Mouse (Mus musculus) heart, embryonic 14.5 days (tissue): ENCODE results near the gene Tanc1. TPM values are rescaled to one million over a fixed set of nuclear protein-coding genes. Genes with fewer than 3 reads are reported as not detected.
A peak's percentile ranks its signal among the peaks of the same experiment; 100 is the strongest.

Experiments
- ATAC-seq: fragments of 200-750 bp; cut with Nextera tagmentation; 2 replicates; pipeline ENCODE4 v1.8.0; 2017; ENCODE audit warnings: low read depth, moderate TSS enrichment; ENCODE audit not compliant: insufficient number of reproducible peaks, insufficient read depth, low FRiP score
- H3K27ac ChIP-seq, 2 experiments: fragments of 200-500 bp in 1 of 2; fragments of 300-500 bp in 1 of 2; sonication (generic) in 1 of 2; replicated peaks in 1 of 2; 2 replicates each; pipeline ENCODE4 v1.5.1; 2012 to 2014; ENCODE audit warnings: low read depth in 2 of 2, low read length in 2 of 2, control low read depth in 1 of 2, mild to moderate bottlenecking in 1 of 2, mixed read lengths in 1 of 2; ENCODE audit not compliant: control insufficient read depth in 1 of 2, insufficient read depth in 1 of 2
- H3K27me3 ChIP-seq: fragments of 300-500 bp; sonication (generic); 2 replicates; pipeline ENCODE4 v1.6.1; 2014; ENCODE audit warnings: mild to moderate bottlenecking, low read length, control low read depth; ENCODE audit not compliant: control insufficient read depth, insufficient read depth
- H3K36me3 ChIP-seq: fragments of 300-500 bp; sonication (generic); 2 replicates; pipeline ENCODE4 v1.6.1; 2014; ENCODE audit warnings: mild to moderate bottlenecking, control low read depth, low read length, mixed read lengths; ENCODE audit not compliant: control insufficient read depth, insufficient read depth
- H3K4me1 ChIP-seq, 2 experiments: fragments of 200-500 bp in 1 of 2; fragments of 300-500 bp in 1 of 2; sonication (generic) in 1 of 2; 2 replicates each; pipeline ENCODE4 v1.6.1; 2012 to 2014; ENCODE audit warnings: low read length in 2 of 2, control low read depth in 1 of 2, mixed read lengths in 1 of 2; ENCODE audit not compliant: control insufficient read depth in 2 of 2, insufficient read depth in 2 of 2
- H3K4me2 ChIP-seq: fragments of 300-500 bp; sonication (generic); 2 replicates; pipeline ENCODE4 v1.6.1; 2014; ENCODE audit warnings: mild to moderate bottlenecking, low read length
- H3K4me3 ChIP-seq, 2 experiments: fragments of 200-500 bp in 1 of 2; fragments of 300-500 bp in 1 of 2; sonication (generic) in 1 of 2; 2 replicates each; pipeline ENCODE4 v1.5.1; 2012 to 2014; ENCODE audit warnings: low read length in 2 of 2, mild to moderate bottlenecking in 2 of 2, control low read depth in 1 of 2, low read depth in 1 of 2, moderate library complexity in 1 of 2; ENCODE audit not compliant: control insufficient read depth in 1 of 2, insufficient read depth in 1 of 2
- H3K9ac ChIP-seq: fragments of 300-500 bp; sonication (generic); 2 replicates; pipeline ENCODE4 v1.6.1; 2014; ENCODE audit warnings: mild to moderate bottlenecking, low read length
- H3K9me3 ChIP-seq: fragments of 300-500 bp; sonication (generic); 2 replicates; pipeline ENCODE4 v1.6.1; 2016; ENCODE audit warnings: low read length, control low read depth; ENCODE audit not compliant: control insufficient read depth
- WGBS: fragments of 180-500 bp; shearing (Covaris S2); extraction: QIAGEN DNeasy Blood & Tissue Kit; methylation state at CpG from one replicate; pipeline ENCODE4 v1.1.7; 2014; 5-methylcytosine and 5-hydroxymethylcytosine counted together
- polyA plus RNA-seq: library from polyadenylated mRNA; unstranded; fragments of >200 nt; fragmentation: Nextera tagmentation; extraction: Ambion mirVana; gene quantifications from 2 replicates; pipeline ENCODE4 v1.2.1, GENCODE M21; 2014

The Tanc1 gene
- polyA plus RNA-seq, 1 experiment from 2014 or later: 27.2 TPM

- H3K36me3 ChIP-seq: no peaks in the 10 kb centered on the region
- WGBS: 50% methylated on average over 17 of the region's 17 CpGs
- H3K4me1 ChIP-seq: peaks cover 43 to 65% of the 10 kb centered on the region in 2 experiments
- H3K9ac ChIP-seq: no peak overlapping the region
- H3K4me3 ChIP-seq: no peak overlapping the region
- peak overlapping the region; percentile 40 to 64; a peak in 3 of 4 replicates for H3K27ac ChIP-seq
- H3K9me3 ChIP-seq: no peaks in the 10 kb centered on the region
- ATAC-seq: no peak
- H3K27me3 ChIP-seq: no peaks in the 10 kb centered on the region
- H3K4me2 ChIP-seq: no peak overlapping the region
These were observed 63.6 kb downstream of the Tanc1 start for GRCm38 (mm10) chr2:59675270-59675995.

- no peaks in the 10 kb centered on the region for H3K9me3 ChIP-seq
- H3K4me1 ChIP-seq: peaks cover 42 to 65% of the 10 kb centered on the region in 2 experiments
- H3K4me2 ChIP-seq: no peak overlapping the region
- WGBS: 75% methylated on average over 6 of the region's 6 CpGs
- H3K4me3 ChIP-seq: no peak overlapping the region
- no peak overlapping the region for H3K9ac ChIP-seq
- no peak for ATAC-seq
- peak overlapping the region; percentile 6 to 64; a peak in 1 of 4 replicates for H3K27ac ChIP-seq
- no peaks in the 10 kb centered on the region for H3K36me3 ChIP-seq
- no peaks in the 10 kb centered on the region for H3K27me3 ChIP-seq
These were observed 64.2 kb downstream of the Tanc1 start for GRCm38 (mm10) chr2:59676041-59676440.

GRCm38 (mm10) chr2:59676442-59676841 lies 64.6 kb downstream of the Tanc1 start:
- no peak for ATAC-seq
- peak overlapping the region; percentile 6 to 64; a peak in 3 of 4 replicates for H3K27ac ChIP-seq
- no peaks in the 10 kb centered on the region for H3K36me3 ChIP-seq
- no peak overlapping the region for H3K4me2 ChIP-seq
- H3K4me3 ChIP-seq: no peak overlapping the region
- 20% methylated on average over 6 of the region's 6 CpGs for WGBS
- H3K9ac ChIP-seq: peak overlapping the region; percentile 38; the same call in 1 of the 2 replicates
- peaks cover 42 to 64% of the 10 kb centered on the region in 2 experiments for H3K4me1 ChIP-seq
- H3K27me3 ChIP-seq: no peaks in the 10 kb centered on the region
- no peaks in the 10 kb centered on the region for H3K9me3 ChIP-seq

GRCm38 (mm10) chr2:59679424-59680020 lies 67.7 kb downstream of the Tanc1 start:
- H3K27ac ChIP-seq: no peak overlapping the region

GRCm38 (mm10) chr2:59680736-59681135 lies 68.9 kb downstream of the Tanc1 start:
- Histone ChIP-seq H3K4me1 (peaks cover 24 to 45% of the 10 kb centered on the region in 2 experiments), H3K27me3 (no peaks in the 10 kb centered on the region), H3K9me3 (no peaks in the 10 kb centered on the region), H3K9ac (no peak overlapping the region), H3K4me3 (no peak overlapping the region), H3K4me2 (no peak overlapping the region), H3K27ac (peak overlapping the region in 1 of 2 experiments; percentile 7; a peak in 1 of 4 replicates), H3K36me3 (no peaks in the 10 kb centered on the region)
- WGBS: 38% methylated on average over 5 of the region's 5 CpGs
- ATAC-seq: no peak

More at GRCm38 (mm10) chr2:59679424-59680020, 67.7 kb downstream of the Tanc1 start:
- Histone ChIP-seq H3K4me1 (peaks cover 29 to 51% of the 10 kb centered on the region in 2 experiments), H3K36me3 (no peaks in the 10 kb centered on the region), H3K9me3 (no peaks in the 10 kb centered on the region), H3K9ac (no peak overlapping the region), H3K27me3 (no peaks in the 10 kb centered on the region), H3K4me3 (no peak overlapping the region), H3K4me2 (no peak overlapping the region)
- no peak for ATAC-seq
- 88% methylated on average over 10 of the region's 10 CpGs for WGBS

- WGBS: 49% methylated on average over 4 of the region's 4 CpGs
- no peak for ATAC-seq
These were observed 69.3 kb downstream of the Tanc1 start for GRCm38 (mm10) chr2:59681181-59681580.

GRCm38 (mm10) chr2:59684864-59685605 lies 73.2 kb downstream of the Tanc1 start:
- Histone ChIP-seq H3K4me1 (peaks cover 13 to 33% of the 10 kb centered on the region in 2 experiments), H3K27me3 (no peaks in the 10 kb centered on the region), H3K4me2 (no peak overlapping the region), H3K9me3 (no peaks in the 10 kb centered on the region), H3K9ac (no peak overlapping the region), H3K36me3 (no peaks in the 10 kb centered on the region), H3K27ac (no peak overlapping the region), H3K4me3 (no peak overlapping the region)
- WGBS: 82% methylated on average over 16 of the region's 16 CpGs
- no peak for ATAC-seq

More at GRCm38 (mm10) chr2:59681181-59681580, 69.3 kb downstream of the Tanc1 start:
- Histone ChIP-seq H3K4me1 (peaks cover 20 to 40% of the 10 kb centered on the region in 2 experiments), H3K9ac (no peak overlapping the region), H3K27ac (no peak overlapping the region; a peak in 1 of 4 replicates), H3K4me2 (no peak overlapping the region), H3K36me3 (no peaks in the 10 kb centered on the region), H3K4me3 (no peak overlapping the region), H3K27me3 (no peaks in the 10 kb centered on the region), H3K9me3 (no peaks in the 10 kb centered on the region)
